Mouse (Mus musculus) ES-Bruce4 (cell line): ENCODE data around the gene Nfasc. TPM values are rescaled to one million over a fixed set of nuclear protein-coding genes. Genes with fewer than 3 reads are reported as not detected.

Source experiments
- H3K27ac ChIP-seq: 2 replicates; pipeline ENCODE4 v1.5.1; 2012; ENCODE audit warnings: low read length, inconsistent platforms; ENCODE audit not compliant: insufficient read depth
- H3K27me3 ChIP-seq: 2 replicates; pipeline ENCODE4 v1.6.1; 2012; ENCODE audit warnings: mild to moderate bottlenecking, low read length, inconsistent platforms; ENCODE audit not compliant: control insufficient read depth, poor library complexity, insufficient read depth, severe bottlenecking
- H3K36me3 ChIP-seq: 2 replicates; pipeline ENCODE4 v1.6.1; 2012; ENCODE audit warnings: inconsistent platforms, mild to moderate bottlenecking, low read length, moderate library complexity; ENCODE audit not compliant: control insufficient read depth, poor library complexity, insufficient read depth, severe bottlenecking
- H3K4me1 ChIP-seq: one replicate; pipeline ENCODE4 v1.8.1; 2011; ENCODE audit warnings: low read length; ENCODE audit not compliant: control insufficient read depth, insufficient read depth
- H3K4me3 ChIP-seq: 2 replicates; pipeline ENCODE4 v1.5.1; 2011; ENCODE audit warnings: low read depth, mild to moderate bottlenecking, low read length
- H3K9ac ChIP-seq: 2 replicates; pipeline ENCODE4 v1.6.1; 2012; ENCODE audit warnings: low read depth, mild to moderate bottlenecking, inconsistent platforms; ENCODE audit not compliant: poor library complexity, severe bottlenecking
- H3K9me3 ChIP-seq: replicated peaks from 2 replicates; pipeline ENCODE4 v1.6.1; 2012; ENCODE audit warnings: mild to moderate bottlenecking, low read length, inconsistent platforms; ENCODE audit not compliant: control insufficient read depth, poor library complexity, insufficient read depth, severe bottlenecking
- CTCF ChIP-seq: IDR thresholded peaks from one replicate; pipeline ENCODE4 v1.8.1; 2011; ENCODE audit warnings: low read depth, low read length
- EP300 ChIP-seq: IDR thresholded peaks from 2 replicates; pipeline ENCODE4 v1.6.1; 2011; ENCODE audit warnings: low read depth, low read length; ENCODE audit not compliant: insufficient read depth
- POLR2A ChIP-seq: IDR thresholded peaks from one replicate; pipeline ENCODE4 v1.8.1; 2011; ENCODE audit warnings: low read length; ENCODE audit not compliant: insufficient read depth
- polyA plus RNA-seq: library from polyadenylated mRNA; stranded (reverse); fragments of >200 nt; gene quantifications from 2 replicates; pipeline ENCODE4 v1.2.4, GENCODE M21; 2011; ENCODE audit warnings: low read depth; ENCODE audit not compliant: missing spikeins, insufficient read depth, insufficient read length

Nfasc gene
- polyA plus RNA-seq, 1 experiment: 11.0 TPM

GRCm38 (mm10) chr1:132696926-132697325 is 44.7 kb downstream of the Nfasc start:
- Histone ChIP-seq H3K4me1 (no peaks in the 10 kb centered on the region), H3K9ac (no peak overlapping the region), H3K27ac (no peak overlapping the region), H3K4me3 (no peak overlapping the region), H3K36me3 (no peaks in the 10 kb centered on the region), H3K9me3 (no peaks in the 10 kb centered on the region), H3K27me3 (no peaks in the 10 kb centered on the region; the same call in 1 of the 2 replicates)
- TF ChIP-seq EP300 (no peak), POLR2A (no peak), CTCF (no peak)

GRCm38 (mm10) chr1:132696232-132696631 is 45.4 kb downstream of the Nfasc start:
- no peak for TF ChIP-seq CTCF
- no peak for TF ChIP-seq EP300
- TF ChIP-seq POLR2A: no peak
- no peaks in the 10 kb centered on the region for H3K9me3 ChIP-seq
- H3K36me3 ChIP-seq: no peaks in the 10 kb centered on the region
- H3K4me1 ChIP-seq: no peaks in the 10 kb centered on the region
- no peaks in the 10 kb centered on the region for H3K27me3 ChIP-seq
- H3K4me3 ChIP-seq: no peak overlapping the region
- no peak overlapping the region for H3K9ac ChIP-seq
- no peak overlapping the region for H3K27ac ChIP-seq

- Histone ChIP-seq H3K27me3 (no peaks in the 10 kb centered on the region), H3K9ac (no peak overlapping the region), H3K4me3 (no peak overlapping the region), H3K27ac (no peak overlapping the region), H3K4me1 (no peaks in the 10 kb centered on the region), H3K36me3 (no peaks in the 10 kb centered on the region), H3K9me3 (no peaks in the 10 kb centered on the region)
- TF ChIP-seq CTCF: no peak
- no peak for TF ChIP-seq POLR2A
These were observed 47.6 kb downstream of the Nfasc start for GRCm38 (mm10) chr1:132694007-132694406.

- no peak overlapping the region for H3K27ac ChIP-seq
- no peaks in the 10 kb centered on the region for H3K27me3 ChIP-seq
- TF ChIP-seq EP300 (no peak), POLR2A (no peak), CTCF (no peak)
- no peak overlapping the region for H3K9ac ChIP-seq
- no peaks in the 10 kb centered on the region for H3K36me3 ChIP-seq
- no peaks in the 10 kb centered on the region for H3K4me1 ChIP-seq
- H3K9me3 ChIP-seq: no peaks in the 10 kb centered on the region
- no peak overlapping the region for H3K4me3 ChIP-seq
These were observed 52.4 kb downstream of the Nfasc start for GRCm38 (mm10) chr1:132689181-132689580.

GRCm38 (mm10) chr1:132678935-132679334 is 62.7 kb downstream of the Nfasc start:
- Histone ChIP-seq H3K9ac (no peak overlapping the region), H3K4me1 (no peaks in the 10 kb centered on the region), H3K27ac (no peak overlapping the region), H3K9me3 (no peaks in the 10 kb centered on the region), H3K4me3 (no peak overlapping the region), H3K36me3 (no peaks in the 10 kb centered on the region), H3K27me3 (no peaks in the 10 kb centered on the region)
- TF ChIP-seq CTCF (no peak), POLR2A (no peak), EP300 (no peak)

GRCm38 (mm10) chr1:132678076-132678475 is 63.5 kb downstream of the Nfasc start:
- TF ChIP-seq CTCF: peak; percentile 69
- no peak for TF ChIP-seq POLR2A
- Histone ChIP-seq H3K9ac (no peak overlapping the region), H3K36me3 (no peaks in the 10 kb centered on the region), H3K4me3 (no peak overlapping the region), H3K9me3 (no peaks in the 10 kb centered on the region), H3K27ac (no peak overlapping the region), H3K27me3 (no peaks in the 10 kb centered on the region), H3K4me1 (no peaks in the 10 kb centered on the region)
